Mouse (Mus musculus) thymus, adult 2 months (tissue): Measurements from ENCODE around the gene S100a16.

Source experiments
- CTCF ChIP-seq: fragments of 200-500 bp; IDR thresholded peaks from 2 replicates; pipeline ENCODE4 v1.5.1; 2012; ENCODE audit warnings: mild to moderate bottlenecking, control low read depth, low read length, moderate library complexity, borderline replicate concordance; ENCODE audit not compliant: control insufficient read depth, poor library complexity, insufficient read depth; ENCODE audit errors: extremely low read depth
- POLR2A ChIP-seq: fragments of 200-500 bp; IDR thresholded peaks from 2 replicates; pipeline ENCODE4 v1.6.1; 2012; ENCODE audit warnings: mild to moderate bottlenecking, low read length, control low read depth, moderate library complexity; ENCODE audit not compliant: control insufficient read depth, poor library complexity, insufficient read depth; ENCODE audit errors: extremely low read depth

DNA sequence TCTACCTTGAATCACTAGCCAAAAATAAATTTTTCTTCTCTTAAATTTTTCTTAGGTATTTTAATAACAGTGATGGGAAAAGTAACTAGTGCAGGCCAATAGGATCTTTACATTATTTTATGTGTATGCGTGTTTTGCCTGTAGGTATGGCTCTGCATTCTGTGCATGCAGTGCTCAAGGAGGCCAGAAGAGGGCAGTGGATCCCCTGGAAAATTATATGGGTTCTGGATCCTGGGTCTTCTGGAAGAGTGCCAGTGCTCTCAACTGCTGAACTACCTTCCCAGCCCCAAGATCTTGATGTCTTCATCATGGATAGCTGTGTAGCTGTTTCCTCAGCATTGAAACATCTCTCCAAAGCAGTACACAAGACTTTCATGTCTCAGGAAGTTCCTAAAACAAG, 45.1 kb downstream of the S100a16 start:
- TF ChIP-seq CTCF (no peak), POLR2A (no peak)
